Mouse (Mus musculus) megakaryocyte, embryonic 14.5 days (primary cell): ENCODE data around the gene Adgrl2. TPM values are rescaled to one million over a fixed set of nuclear protein-coding genes. Genes with fewer than 3 reads are reported as not detected.
A peak's percentile ranks its signal among the peaks of the same experiment; 100 is the strongest.

ENCODE experiments used
- H3K27me3 ChIP-seq: replicated peaks from 2 replicates; pipeline ENCODE3; 2012; ENCODE audit warnings: inconsistent platforms
- H3K36me3 ChIP-seq: replicated peaks from 2 replicates; pipeline ENCODE3; 2012; ENCODE audit warnings: low read length, inconsistent platforms, mixed read lengths
- H3K4me1 ChIP-seq: 2 replicates; pipeline ENCODE4 v1.6.1; 2012; ENCODE audit warnings: inconsistent platforms
- H3K4me3 ChIP-seq: replicated peaks from 2 replicates; pipeline ENCODE3; 2012; ENCODE audit warnings: moderate library complexity, mild to moderate bottlenecking, inconsistent platforms
- H3K9me3 ChIP-seq: 2 replicates; pipeline ENCODE4 v1.6.1; 2012; ENCODE audit warnings: inconsistent platforms
- FLI1 ChIP-seq: IDR thresholded peaks from 2 replicates; pipeline ENCODE4 v1.6.1; 2012; ENCODE audit warnings: low read length, inconsistent platforms, mixed read lengths
- GATA1 ChIP-seq: IDR thresholded peaks from 3 replicates; pipeline ENCODE4 v1.6.1; 2012; ENCODE audit warnings: mixed read lengths, low read length, inconsistent platforms, borderline replicate concordance
- polyA plus RNA-seq: library from polyadenylated mRNA; stranded (reverse); fragments of >175 nt; gene quantifications from 2 replicates; pipeline ENCODE4 v1.2.3, GENCODE M21; 2012; ENCODE audit warnings: low replicate concordance; ENCODE audit not compliant: insufficient read depth

Adgrl2 gene
- polyA plus RNA-seq, 1 experiment: 5.4 TPM

DNA sequence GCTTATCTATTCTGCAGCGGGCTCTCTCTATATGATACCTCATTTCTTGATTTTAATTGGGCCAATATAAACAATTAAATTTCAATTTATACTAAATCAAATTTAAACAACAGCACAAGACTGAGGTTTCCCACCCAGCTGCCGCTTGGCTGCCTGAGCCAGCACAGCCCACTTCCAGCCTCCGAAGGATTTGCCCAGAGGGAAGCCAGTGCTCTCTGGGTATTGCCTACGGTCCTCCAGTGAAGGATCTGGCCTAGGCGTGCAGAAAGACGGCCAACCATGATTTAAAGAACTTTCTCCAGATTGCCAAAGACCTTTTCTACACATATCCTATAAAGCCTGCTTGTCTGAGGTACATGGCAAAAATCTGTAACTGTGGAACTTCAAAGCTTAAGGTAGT, 59.4 kb downstream of the Adgrl2 start:
- no peaks in the 10 kb centered on the region for H3K36me3 ChIP-seq
- TF ChIP-seq FLI1 (no peak), GATA1 (no peak)
- H3K27me3 ChIP-seq: no peaks in the 10 kb centered on the region
- H3K4me3 ChIP-seq: no peak overlapping the region
- peaks cover 33% of the 10 kb centered on the region for H3K4me1 ChIP-seq
- H3K9me3 ChIP-seq: no peaks in the 10 kb centered on the region

- Histone ChIP-seq H3K4me3 (no peak overlapping the region), H3K36me3 (no peaks in the 10 kb centered on the region), H3K27me3 (no peaks in the 10 kb centered on the region), H3K4me1 (peaks cover 15% of the 10 kb centered on the region), H3K9me3 (no peaks in the 10 kb centered on the region)
- TF ChIP-seq GATA1 (no peak), FLI1 (no peak)
Observed at GRCm38 (mm10) chr3:148926330-148926729, 64.0 kb downstream of the Adgrl2 start.

DNA sequence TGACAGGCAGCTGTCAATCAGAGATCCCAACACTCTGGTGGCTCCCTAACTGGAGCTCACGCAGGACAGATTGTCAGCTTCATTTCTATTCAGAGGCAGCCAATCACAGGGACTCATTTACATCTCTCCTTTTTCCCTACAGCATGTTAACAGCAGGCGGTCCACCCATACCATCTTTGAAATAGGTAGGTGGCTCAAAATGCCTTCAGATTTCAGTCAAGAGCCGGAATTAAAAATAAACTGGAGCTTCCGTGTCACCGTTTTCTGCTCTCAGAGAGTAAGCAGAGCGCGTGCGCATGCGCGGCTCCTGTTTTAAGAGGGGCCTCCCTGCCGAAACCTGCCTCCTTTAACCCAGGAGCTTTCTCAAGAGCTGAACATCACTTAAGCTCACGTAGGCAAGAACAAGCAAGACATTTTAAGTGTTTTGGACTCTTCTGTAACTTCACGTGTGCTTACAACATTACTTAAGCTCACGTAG, 67.7 kb downstream of the Adgrl2 start:
- Histone ChIP-seq H3K9me3 (no peaks in the 10 kb centered on the region), H3K27me3 (no peaks in the 10 kb centered on the region), H3K36me3 (no peaks in the 10 kb centered on the region), H3K4me3 (no peak overlapping the region), H3K4me1 (peaks cover 41% of the 10 kb centered on the region)
- TF ChIP-seq GATA1 (no peak), FLI1 (no peak)

DNA sequence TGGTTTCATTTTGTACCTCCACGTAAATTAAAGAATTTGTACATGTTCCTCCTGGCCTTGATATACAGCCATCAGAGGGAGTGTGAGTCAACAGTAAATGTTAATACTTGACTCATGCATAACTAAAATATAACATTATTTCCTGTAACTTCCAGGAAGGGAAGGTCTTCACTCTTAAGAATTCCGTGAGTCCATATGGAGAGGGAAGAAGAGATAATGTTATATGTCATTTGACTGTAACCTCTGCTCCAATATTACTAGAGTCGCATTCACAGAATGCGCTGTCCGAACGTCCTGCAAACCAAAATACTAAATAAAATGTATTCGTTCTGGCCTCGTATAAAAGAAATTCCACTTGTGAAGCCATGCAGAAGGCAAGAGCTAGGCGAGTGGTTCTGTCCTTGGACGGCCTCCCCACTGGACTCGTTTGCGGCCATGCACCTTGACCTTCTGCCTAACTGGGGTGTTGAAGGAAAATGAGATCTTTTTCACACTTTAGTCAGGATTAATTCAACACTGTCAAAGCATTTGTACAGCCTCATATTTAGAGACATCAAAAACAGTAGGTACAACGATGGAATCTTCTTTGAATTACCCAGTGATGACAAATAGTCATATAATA, 68.3 kb downstream of the Adgrl2 start:
- no peaks in the 10 kb centered on the region for H3K36me3 ChIP-seq
- H3K9me3 ChIP-seq: no peaks in the 10 kb centered on the region
- H3K4me3 ChIP-seq: no peak overlapping the region
- peaks cover 47% of the 10 kb centered on the region for H3K4me1 ChIP-seq
- TF ChIP-seq GATA1 (no peak), FLI1 (no peak)
- no peaks in the 10 kb centered on the region for H3K27me3 ChIP-seq

DNA sequence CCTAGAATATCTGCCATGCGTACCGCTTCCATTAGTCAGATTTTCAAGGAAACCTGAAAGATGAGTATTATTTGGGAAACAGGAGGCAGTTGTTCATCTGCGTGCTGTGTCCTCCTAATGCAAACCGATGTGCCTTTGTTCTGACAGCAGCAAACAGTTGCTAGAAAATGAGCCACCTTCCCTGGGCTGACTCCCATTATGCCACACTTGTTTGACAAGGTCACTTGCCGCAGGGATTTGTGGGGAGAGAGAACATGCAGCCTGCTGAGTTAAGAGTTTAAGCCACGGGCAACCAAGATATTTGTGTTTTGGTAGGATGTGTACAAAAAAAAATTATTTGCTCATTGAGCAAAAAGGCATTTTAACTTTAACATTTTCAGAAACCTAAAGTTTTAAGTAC, 69.5 kb downstream of the Adgrl2 start:
- TF ChIP-seq GATA1: no peak
- TF ChIP-seq FLI1: no peak
- Histone ChIP-seq H3K4me1 (peaks cover 53% of the 10 kb centered on the region), H3K36me3 (no peaks in the 10 kb centered on the region), H3K27me3 (no peaks in the 10 kb centered on the region), H3K9me3 (no peaks in the 10 kb centered on the region), H3K4me3 (no peak overlapping the region)

- Histone ChIP-seq H3K9me3 (no peaks in the 10 kb centered on the region), H3K36me3 (no peaks in the 10 kb centered on the region), H3K27me3 (no peaks in the 10 kb centered on the region), H3K4me1 (peaks cover 58% of the 10 kb centered on the region), H3K4me3 (peak overlapping the region; percentile 26)
- TF ChIP-seq FLI1: no peak
- no peak for TF ChIP-seq GATA1
Observed at GRCm38 (mm10) chr3:148918425-148918824, 71.9 kb downstream of the Adgrl2 start.

GRCm38 (mm10) chr3:148917837-148918236, 72.5 kb downstream of the Adgrl2 start:
- Histone ChIP-seq H3K36me3 (no peaks in the 10 kb centered on the region), H3K9me3 (no peaks in the 10 kb centered on the region), H3K4me3 (no peak overlapping the region), H3K27me3 (no peaks in the 10 kb centered on the region), H3K4me1 (peaks cover 55% of the 10 kb centered on the region)
- TF ChIP-seq FLI1 (no peak), GATA1 (no peak)

GRCm38 (mm10) chr3:148916226-148916625, 74.1 kb downstream of the Adgrl2 start:
- TF ChIP-seq GATA1 (no peak), FLI1 (no peak)
- H3K36me3 ChIP-seq: no peaks in the 10 kb centered on the region
- H3K4me1 ChIP-seq: peaks cover 48% of the 10 kb centered on the region
- H3K4me3 ChIP-seq: no peak overlapping the region
- H3K9me3 ChIP-seq: no peaks in the 10 kb centered on the region
- no peaks in the 10 kb centered on the region for H3K27me3 ChIP-seq

DNA sequence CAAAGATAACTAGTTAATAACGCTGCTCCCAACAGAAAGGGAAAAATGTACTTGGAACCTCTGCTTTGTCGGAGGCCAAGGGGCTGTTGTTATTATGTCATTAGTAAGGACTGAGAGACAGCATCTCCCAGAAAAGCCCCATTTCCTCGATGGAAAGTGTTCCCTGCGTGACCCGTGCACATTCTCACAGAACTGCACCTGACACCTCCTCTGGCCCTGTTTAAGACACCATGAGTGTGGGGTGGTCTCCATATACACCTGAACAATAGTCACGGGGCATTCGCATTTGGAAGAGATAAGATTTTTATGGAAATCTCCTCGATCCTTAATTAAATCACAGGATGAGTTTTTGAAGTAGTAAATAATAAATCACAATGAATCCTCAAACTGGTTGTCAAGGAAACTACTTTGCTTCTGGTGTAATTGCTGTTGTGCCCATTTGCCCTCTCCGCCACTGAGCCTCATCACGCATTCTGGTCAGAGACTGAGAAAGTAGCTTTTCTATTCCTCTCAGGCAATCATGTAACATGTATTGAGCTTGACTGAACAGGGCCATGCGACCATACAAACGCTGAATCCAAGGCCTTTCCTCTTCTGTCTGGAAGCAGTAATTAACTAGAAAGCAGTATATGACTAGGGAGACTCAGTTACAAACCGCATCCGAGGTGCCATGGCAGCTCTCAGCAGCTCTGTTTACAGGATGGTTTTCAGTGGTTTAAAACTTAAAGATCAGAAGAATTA, 77.2 kb downstream of the Adgrl2 start:
- TF ChIP-seq FLI1 (no peak), GATA1 (no peak)
- peaks cover 40% of the 10 kb centered on the region for H3K4me1 ChIP-seq
- H3K27me3 ChIP-seq: no peaks in the 10 kb centered on the region
- H3K4me3 ChIP-seq: no peak overlapping the region
- no peaks in the 10 kb centered on the region for H3K9me3 ChIP-seq
- H3K36me3 ChIP-seq: no peaks in the 10 kb centered on the region

GRCm38 (mm10) chr3:148912536-148912935, 77.8 kb downstream of the Adgrl2 start:
- TF ChIP-seq GATA1 (no peak), FLI1 (no peak)
- H3K4me1 ChIP-seq: peaks cover 40% of the 10 kb centered on the region
- H3K27me3 ChIP-seq: no peaks in the 10 kb centered on the region
- H3K9me3 ChIP-seq: no peaks in the 10 kb centered on the region
- no peak overlapping the region for H3K4me3 ChIP-seq
- H3K36me3 ChIP-seq: no peaks in the 10 kb centered on the region
